ENCODE assay signal across 8 mouse cellular contexts in genomic region chr5:147078110-147078900, GRCm38 (mm10). TPM values are rescaled to one million over a fixed set of nuclear protein-coding genes. Genes with fewer than 3 reads are reported as not detected.
DNase-seq lines count a peak whose midpoint lies in the region; ATAC-seq and TF ChIP-seq lines count a peak whose summit lies in the region.

No protein-coding gene starts in this region.

- no peaks in the 10 kb centered on the region for H3K9me3 ChIP-seq in forebrain, postnatal 0 days (ENCODE audit: low read length)
- no peaks in the 10 kb centered on the region for H3K9me3 ChIP-seq in limb, embryonic 11.5 days (ENCODE audit: control insufficient read depth, low read length)
- no peaks in the 10 kb centered on the region for H3K9me3 ChIP-seq in stomach, embryonic 15.5 days

- H3K4me1 ChIP-seq in forebrain, postnatal 0 days (ENCODE audit: insufficient read depth): peaks cover 7% of the 10 kb centered on the region; the same call in 1 of the 2 replicates
- H3K4me1 ChIP-seq in limb, embryonic 11.5 days (ENCODE audit: control insufficient read depth, insufficient read depth, low read length): 0 out of 2 replicates have a peak, but pooled peaks cover 3% of the 10 kb centered on the region
- H3K4me1 ChIP-seq in stomach, embryonic 15.5 days: peaks cover 20% of the 10 kb centered on the region; the same call in 1 of the 2 replicates

- no peak for TF ChIP-seq CTCF in forebrain, postnatal 0 days (IDR thresholded peaks at IDR 0.05; ENCODE audit: low read depth)

- H3K36me3 ChIP-seq in forebrain, postnatal 0 days (ENCODE audit: insufficient read depth): no peaks in the 10 kb centered on the region
- no peaks in the 10 kb centered on the region for H3K36me3 ChIP-seq in limb, embryonic 11.5 days (ENCODE audit: control insufficient read depth, insufficient read depth, low read length)
- H3K36me3 ChIP-seq in stomach, embryonic 15.5 days: no peaks in the 10 kb centered on the region

- H3K4me3 ChIP-seq in forebrain, postnatal 0 days (ENCODE audit: low read depth, low read length): peak overlapping the region; percentile 76
- peak overlapping the region; percentile 81 for H3K4me3 ChIP-seq in limb, embryonic 11.5 days (ENCODE audit: low read depth, low read length)
- peak overlapping the region; percentile 83 for H3K4me3 ChIP-seq in stomach, embryonic 15.5 days (replicated peaks)

- no peak overlapping the region for H3K9ac ChIP-seq in forebrain, postnatal 0 days
- H3K9ac ChIP-seq in limb, embryonic 11.5 days (ENCODE audit: low read length): peak overlapping the region; percentile 72
- H3K9ac ChIP-seq in stomach, embryonic 15.5 days: peak overlapping the region; percentile 67

- ATAC-seq in forebrain, postnatal 0 days: no peak
- ATAC-seq in limb, embryonic 11.5 days (ENCODE audit: insufficient number of reproducible peaks, low FRiP score, low TSS enrichment, low read depth): no peak
- ATAC-seq in stomach, embryonic 15.5 days (ENCODE audit: insufficient read depth, low FRiP score, low read depth): no peak

- peak overlapping the region; percentile 80 for H3K4me2 ChIP-seq in forebrain, postnatal 0 days (ENCODE audit: low read depth)
- H3K4me2 ChIP-seq in limb, embryonic 11.5 days (ENCODE audit: low read depth, severe bottlenecking): peak overlapping the region; percentile 85
- H3K4me2 ChIP-seq in stomach, embryonic 15.5 days: peak overlapping the region; percentile 91

- no peak overlapping the region for H3K27ac ChIP-seq in forebrain, postnatal 0 days (ENCODE audit: low read depth, low read length)
- H3K27ac ChIP-seq in limb, embryonic 11.5 days (replicated peaks; ENCODE audit: low read depth, low read length): no peak overlapping the region
- no peak overlapping the region for H3K27ac ChIP-seq in stomach, embryonic 15.5 days

- peak; percentile 14 for DNase-seq in adrenal gland, adult 2 months
- no peak for DNase-seq in adrenal gland, adult 18-20 months (ENCODE audit: low spot score in 2 of 2)
- DNase-seq in 416B (ENCODE audit: low read depth): peak; percentile 41
- no peak for DNase-seq in forebrain, postnatal 0 days
- no peak for DNase-seq in limb, embryonic 11.5 days (ENCODE audit: low spot score)
- DNase-seq in frontal cortex, postnatal 10 days (ENCODE audit: low spot score in 2 of 2): no peak
- DNase-seq in Muller cell, postnatal 12 days (ENCODE audit: inconsistent ontology term): no peak

- no peaks in the 10 kb centered on the region for H3K27me3 ChIP-seq in forebrain, postnatal 0 days (ENCODE audit: insufficient read depth, low read length)
- H3K27me3 ChIP-seq in limb, embryonic 11.5 days (ENCODE audit: control insufficient read depth, insufficient read depth, low read length): no peaks in the 10 kb centered on the region
- no peaks in the 10 kb centered on the region for H3K27me3 ChIP-seq in stomach, embryonic 15.5 days (replicated peaks)

- 38% methylated on average over 11 of the region's 11 CpGs for WGBS in forebrain, postnatal 0 days
- 72% methylated on average over 11 of the region's 11 CpGs for WGBS in limb, embryonic 11.5 days
- WGBS in stomach, embryonic 15.5 days: 44% methylated on average over 11 of the region's 11 CpGs

RNA-seq across cellular contexts. Expression of gene Polr1d, which starts 1.5 kb away (rescaled TPM):
- 100 to 1,000 TPM; 111 to 124 TPM for total RNA-seq in adrenal gland, adult 2 months (2021)
- polyA plus RNA-seq in adrenal gland, adult 2 months (2012; rRNA removed): 42.9 and 45.9 TPM in 2 replicates
- 100 to 1,000 TPM; 128 to 132 TPM for total RNA-seq in adrenal gland, adult 18-20 months (2021)
- 92.1 and 126 TPM in 2 replicates for total RNA-seq in forebrain, postnatal 0 days (2014; rRNA removed)
- polyA plus RNA-seq in forebrain, postnatal 0 days (2015; fragmentation: Nextera tagmentation; extraction: Ambion mirVana): 114 and 141 TPM in 2 replicates
- 124 and 132 TPM in 2 replicates for polyA plus RNA-seq in limb, embryonic 11.5 days (2014; fragmentation: Nextera tagmentation; extraction: Ambion mirVana)
- 140 and 146 TPM in 2 replicates for polyA plus RNA-seq in stomach, embryonic 15.5 days (2015; fragmentation: Nextera tagmentation; extraction: Ambion mirVana)

RNA-seq across cellular contexts. Expression of gene Lnx2, which starts 1.9 kb away (rescaled TPM):
- 10 to 100 TPM; 13.0 to 13.4 TPM for total RNA-seq in adrenal gland, adult 2 months (2021)
- polyA plus RNA-seq in adrenal gland, adult 2 months (2012; rRNA removed): 33.1 and 38.5 TPM in 2 replicates
- total RNA-seq in adrenal gland, adult 18-20 months (2021): 10 to 100 TPM; 10.2 to 11.5 TPM
- 10.0 and 14.4 TPM in 2 replicates for total RNA-seq in forebrain, postnatal 0 days (2014; rRNA removed)
- polyA plus RNA-seq in forebrain, postnatal 0 days (2015; fragmentation: Nextera tagmentation; extraction: Ambion mirVana): 5.6 and 6.5 TPM in 2 replicates
- 12.3 and 12.8 TPM in 2 replicates for polyA plus RNA-seq in limb, embryonic 11.5 days (2014; fragmentation: Nextera tagmentation; extraction: Ambion mirVana)
- polyA plus RNA-seq in stomach, embryonic 15.5 days (2015; fragmentation: Nextera tagmentation; extraction: Ambion mirVana): 16.3 and 19.4 TPM in 2 replicates

Comparison
In these comparisons a context has a peak if more than half of its experiments do, and no peak if none do; other contexts are left out.
1. DNase-seq: peak in adrenal gland, adult 2 months (single experiment) and 416B (single experiment); none in adrenal gland, adult 18-20 months (0 of 2), forebrain, postnatal 0 days (single experiment), limb, embryonic 11.5 days (single experiment), frontal cortex, postnatal 10 days (0 of 2) and Muller cell, postnatal 12 days (single experiment).
2. Peak in every context shown above with its lines, with median percentiles within 50 percentile points of each other: H3K4me2 ChIP-seq and H3K4me3 ChIP-seq.